Mouse (Mus musculus) liver, embryonic 15.5 days (tissue): ENCODE measurements around the gene Ackr2. TPM values are rescaled to one million over a fixed set of nuclear protein-coding genes. Genes with fewer than 3 reads are reported as not detected.

ENCODE experiments used
- ATAC-seq: fragments of 200-750 bp; cut with Nextera tagmentation; 2 replicates; pipeline ENCODE4 v1.8.0; 2017; ENCODE audit warnings: moderate number of reproducible peaks, mild to moderate bottlenecking, moderate library complexity; ENCODE audit not compliant: insufficient read depth
- H3K27ac ChIP-seq: fragments of 300-500 bp; sonication (generic); replicated peaks from 2 replicates; pipeline ENCODE4 v1.5.1; 2015; ENCODE audit warnings: mild to moderate bottlenecking, inconsistent platforms
- H3K27me3 ChIP-seq: fragments of 300-500 bp; sonication (generic); 2 replicates; pipeline ENCODE4 v1.6.1; 2015; ENCODE audit warnings: mild to moderate bottlenecking, inconsistent platforms
- H3K36me3 ChIP-seq: fragments of 300-500 bp; sonication (generic); replicated peaks from 2 replicates; pipeline ENCODE4 v1.6.1; 2015; ENCODE audit warnings: moderate library complexity, mild to moderate bottlenecking, inconsistent platforms
- H3K4me1 ChIP-seq: fragments of 300-500 bp; sonication (generic); replicated peaks from 2 replicates; pipeline ENCODE4 v1.6.1; 2015; ENCODE audit warnings: inconsistent platforms
- H3K4me2 ChIP-seq: fragments of 300-500 bp; sonication (generic); 2 replicates; pipeline ENCODE4 v1.6.1; 2015; ENCODE audit warnings: moderate library complexity, mild to moderate bottlenecking, inconsistent platforms
- H3K4me3 ChIP-seq: fragments of 300-500 bp; sonication (generic); replicated peaks from 2 replicates; pipeline ENCODE4 v1.5.1; 2015; ENCODE audit warnings: mild to moderate bottlenecking, inconsistent platforms
- H3K9ac ChIP-seq: fragments of 300-500 bp; sonication (generic); 2 replicates; pipeline ENCODE4 v1.6.1; 2015; ENCODE audit warnings: moderate library complexity, mild to moderate bottlenecking, inconsistent platforms
- H3K9me3 ChIP-seq: fragments of 300-500 bp; sonication (generic); replicated peaks from 2 replicates; pipeline ENCODE4 v1.6.1; 2016; ENCODE audit warnings: inconsistent platforms
- WGBS: fragments of 180-500 bp; shearing (Covaris S2); methylation state at CpG from one replicate; pipeline ENCODE4 v1.1.7; 2015; ENCODE audit warnings: mixed read lengths; ENCODE audit not compliant: insufficient replicate concordance; 5-methylcytosine and 5-hydroxymethylcytosine counted together
- polyA plus RNA-seq: library from polyadenylated mRNA; unstranded; fragments of >200 nt; fragmentation: Nextera tagmentation; extraction: Ambion mirVana; gene quantifications from 2 replicates; pipeline ENCODE4 v1.2.1, GENCODE M21; 2015

Ackr2 gene
- polyA plus RNA-seq, 1 experiment from 2014 or later, result 0.53 TPM

DNA sequence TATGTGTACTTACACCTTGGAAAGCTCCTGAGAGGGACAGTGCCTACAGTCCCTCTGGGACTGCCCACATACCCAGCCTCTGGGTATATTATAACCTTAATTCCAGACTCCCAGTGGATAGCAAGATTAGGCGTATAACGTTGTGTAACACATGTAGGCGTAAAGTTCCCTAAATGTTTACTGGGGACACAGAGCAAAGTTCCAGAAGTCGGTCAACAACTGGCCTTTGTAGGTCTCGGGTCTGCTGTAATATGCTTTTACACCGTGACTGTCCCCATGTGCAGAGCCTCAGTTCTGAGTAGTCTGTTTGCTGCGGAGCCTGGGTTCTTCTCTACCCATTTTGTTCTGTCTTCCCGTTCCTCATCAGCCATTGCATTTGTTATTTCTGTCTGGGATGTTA, 25.3 kb downstream of the Ackr2 start:
- Histone ChIP-seq H3K27me3 (no peaks in the 10 kb centered on the region), H3K27ac (peak overlapping the region; percentile 76), H3K9ac (no peak overlapping the region), H3K4me2 (0 out of 2 replicates have a peak overlapping the region, but pooled peaks have one; percentile 5), H3K4me3 (no peak overlapping the region), H3K4me1 (peaks cover 17% of the 10 kb centered on the region), H3K36me3 (no peaks in the 10 kb centered on the region), H3K9me3 (no peaks in the 10 kb centered on the region)
- WGBS, result 52% methylated on average over 8 of the region's 8 CpGs
- ATAC-seq, result peak; percentile 72

DNA sequence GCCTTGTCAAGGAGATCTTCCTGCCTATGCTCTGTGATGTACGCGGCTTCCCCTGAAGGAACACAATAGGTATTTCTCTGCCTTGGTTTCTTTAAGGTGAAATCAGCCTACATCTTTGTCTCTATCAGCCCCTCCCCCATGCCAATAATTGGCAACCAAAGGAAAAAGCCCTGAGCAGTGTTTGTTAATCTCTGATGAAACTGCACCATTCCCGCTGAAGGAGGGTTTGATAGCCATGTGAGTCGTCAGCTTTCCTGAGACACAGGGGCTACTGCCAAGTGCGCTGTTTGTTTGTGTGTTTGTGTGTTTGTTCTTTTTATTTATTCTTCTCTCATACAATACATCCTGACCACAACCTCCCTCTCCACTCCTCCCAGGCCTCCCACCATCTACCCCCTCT, 25.8 kb downstream of the Ackr2 start:
- H3K9ac ChIP-seq, result no peak overlapping the region
- 64% methylated on average over 5 of the region's 5 CpGs for WGBS
- H3K4me2 ChIP-seq, result peak overlapping the region; percentile 5; the same call in 1 of the 2 replicates
- ATAC-seq, result no peak
- H3K4me3 ChIP-seq, result no peak overlapping the region
- no peaks in the 10 kb centered on the region for H3K36me3 ChIP-seq
- no peaks in the 10 kb centered on the region for H3K9me3 ChIP-seq
- H3K4me1 ChIP-seq, result peaks cover 17% of the 10 kb centered on the region
- peak overlapping the region; percentile 76 for H3K27ac ChIP-seq
- H3K27me3 ChIP-seq, result no peaks in the 10 kb centered on the region

DNA sequence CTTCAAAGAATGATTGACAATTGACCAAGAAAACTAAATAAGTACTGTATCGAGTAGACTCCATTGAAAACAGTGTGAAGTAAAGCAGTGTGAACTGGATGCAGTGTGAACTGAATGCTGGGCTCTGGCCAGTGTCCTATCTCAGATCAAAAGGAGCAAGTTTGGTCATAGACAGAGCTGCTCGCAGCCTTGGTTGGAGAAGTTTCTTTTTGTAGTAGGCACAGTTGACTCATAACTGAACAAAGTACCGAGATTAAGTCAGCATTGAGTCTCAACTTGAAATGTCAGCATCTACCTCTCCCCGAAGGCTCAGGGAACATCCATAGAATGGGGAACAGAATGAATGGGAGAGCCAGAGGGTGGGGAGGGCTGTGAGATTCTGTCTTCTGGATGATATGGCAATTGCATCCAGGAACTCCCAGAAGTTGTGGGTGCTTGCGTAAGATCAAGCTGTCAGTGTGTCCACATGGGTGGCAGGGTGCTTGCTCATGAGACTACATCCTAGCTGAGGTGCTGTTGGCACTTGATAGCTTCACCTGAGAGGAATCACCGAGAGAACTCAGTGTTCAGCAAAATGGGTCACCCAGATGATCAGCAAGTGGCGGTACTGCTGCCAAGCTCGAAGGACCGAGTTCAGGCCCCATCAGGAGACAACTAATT, 26.9 kb downstream of the Ackr2 start:
- H3K4me2 ChIP-seq, result no peak overlapping the region
- H3K4me1 ChIP-seq, result peaks cover 17% of the 10 kb centered on the region
- no peak overlapping the region for H3K27ac ChIP-seq
- 64% methylated on average over 9 of the region's 9 CpGs for WGBS
- no peak overlapping the region for H3K4me3 ChIP-seq
- no peaks in the 10 kb centered on the region for H3K27me3 ChIP-seq
- H3K36me3 ChIP-seq, result no peaks in the 10 kb centered on the region
- no peaks in the 10 kb centered on the region for H3K9me3 ChIP-seq
- ATAC-seq, result no peak
- no peak overlapping the region for H3K9ac ChIP-seq

DNA sequence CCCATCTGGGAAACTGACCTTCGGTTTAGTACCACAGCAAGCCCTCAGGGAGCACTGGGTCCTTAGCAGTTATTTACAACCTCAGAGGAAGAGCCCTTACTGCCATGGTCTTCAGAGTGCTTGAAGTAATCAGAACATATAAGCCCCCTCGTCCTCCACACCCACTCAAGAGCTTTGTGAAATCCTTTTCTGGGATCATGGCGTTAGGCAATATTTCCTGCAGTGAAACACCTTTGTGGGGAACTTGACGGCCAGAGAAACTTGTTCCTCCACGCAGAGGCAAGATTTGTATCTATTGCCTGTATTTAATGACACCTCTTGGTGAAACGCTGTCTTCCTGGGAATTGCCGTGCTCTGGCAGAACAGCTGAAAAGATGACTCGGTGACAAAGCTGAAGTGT, 27.8 kb downstream of the Ackr2 start:
- H3K4me1 ChIP-seq, result peaks cover 17% of the 10 kb centered on the region
- H3K4me2 ChIP-seq, result no peak overlapping the region
- H3K27ac ChIP-seq, result no peak overlapping the region
- no peaks in the 10 kb centered on the region for H3K9me3 ChIP-seq
- 55% methylated on average over 8 of the region's 8 CpGs for WGBS
- ATAC-seq, result no peak
- H3K36me3 ChIP-seq, result no peaks in the 10 kb centered on the region
- H3K27me3 ChIP-seq, result no peaks in the 10 kb centered on the region
- no peak overlapping the region for H3K4me3 ChIP-seq
- H3K9ac ChIP-seq, result no peak overlapping the region

DNA sequence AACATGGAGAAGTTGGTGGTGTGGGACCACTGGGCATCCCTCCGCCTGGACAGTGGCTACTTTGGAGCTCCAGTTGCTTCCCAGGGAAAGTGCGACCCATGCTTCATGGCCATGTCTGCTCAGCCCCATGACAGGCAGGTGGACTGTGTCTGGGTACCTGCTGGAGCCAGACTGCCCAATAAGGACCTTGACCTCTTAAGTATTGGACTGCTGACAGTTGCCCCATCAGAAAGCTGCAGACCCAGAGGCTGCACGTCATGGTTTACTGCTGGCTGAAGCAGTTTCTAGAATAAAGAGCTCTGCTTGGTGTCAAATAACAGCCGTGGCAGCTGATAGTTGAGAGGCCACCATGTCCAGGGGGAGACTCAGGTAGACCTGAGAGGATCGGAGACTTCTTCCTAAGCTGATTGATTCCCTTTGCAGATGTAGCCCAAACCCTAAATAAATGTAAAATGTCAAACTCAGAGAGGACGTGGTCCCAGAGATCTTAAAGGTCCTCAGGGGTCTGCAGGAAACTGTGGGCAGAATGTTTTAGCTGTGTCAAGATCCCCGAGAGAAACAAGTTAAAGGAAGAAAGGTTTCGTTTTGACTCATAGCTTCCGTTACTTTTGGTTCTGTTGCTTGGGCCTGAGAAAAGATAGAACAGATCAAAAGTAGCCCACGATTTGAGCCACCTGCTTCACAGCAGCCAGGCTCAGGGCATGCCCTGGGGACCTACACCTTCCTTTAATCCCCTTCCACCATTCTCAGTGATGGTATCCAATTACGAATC, 28.7 kb downstream of the Ackr2 start:
- H3K4me2 ChIP-seq, result no peak overlapping the region
- H3K4me1 ChIP-seq, result peaks cover 17% of the 10 kb centered on the region
- no peaks in the 10 kb centered on the region for H3K27me3 ChIP-seq
- WGBS, result 38% methylated on average over 11 of the region's 11 CpGs
- H3K9me3 ChIP-seq, result no peaks in the 10 kb centered on the region
- no peak overlapping the region for H3K4me3 ChIP-seq
- no peak overlapping the region for H3K9ac ChIP-seq
- H3K36me3 ChIP-seq, result no peaks in the 10 kb centered on the region
- ATAC-seq, result peak; percentile 64
- 0 out of 2 replicates have a peak overlapping the region, but pooled peaks have one; percentile 41 for H3K27ac ChIP-seq

DNA sequence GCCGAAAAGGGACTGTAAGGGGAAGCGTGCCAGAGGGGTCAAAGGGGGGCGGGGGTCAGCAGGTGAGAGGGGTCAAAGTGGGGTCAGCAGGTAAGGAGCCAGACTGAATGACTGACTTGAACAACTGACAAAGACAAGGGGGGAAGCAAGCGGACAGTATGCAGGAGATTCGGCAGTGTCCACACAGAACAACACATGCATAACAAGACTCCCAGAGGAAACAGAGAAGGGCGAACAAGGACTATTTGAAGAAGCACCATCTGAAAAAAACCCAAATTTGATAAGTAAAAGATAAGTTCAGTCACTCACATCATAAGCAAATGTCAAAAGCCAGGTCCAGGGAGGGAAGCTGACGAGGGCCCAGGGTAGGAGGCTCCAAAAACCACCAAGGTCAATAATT, 29.6 kb downstream of the Ackr2 start:
- Histone ChIP-seq H3K27me3 (no peaks in the 10 kb centered on the region), H3K9ac (no peak overlapping the region), H3K27ac (no peak overlapping the region), H3K36me3 (no peaks in the 10 kb centered on the region), H3K4me3 (no peak overlapping the region), H3K4me2 (no peak overlapping the region), H3K4me1 (peaks cover 17% of the 10 kb centered on the region), H3K9me3 (no peaks in the 10 kb centered on the region)
- 60% methylated on average over 7 of the region's 7 CpGs for WGBS
- ATAC-seq, result no peak

DNA sequence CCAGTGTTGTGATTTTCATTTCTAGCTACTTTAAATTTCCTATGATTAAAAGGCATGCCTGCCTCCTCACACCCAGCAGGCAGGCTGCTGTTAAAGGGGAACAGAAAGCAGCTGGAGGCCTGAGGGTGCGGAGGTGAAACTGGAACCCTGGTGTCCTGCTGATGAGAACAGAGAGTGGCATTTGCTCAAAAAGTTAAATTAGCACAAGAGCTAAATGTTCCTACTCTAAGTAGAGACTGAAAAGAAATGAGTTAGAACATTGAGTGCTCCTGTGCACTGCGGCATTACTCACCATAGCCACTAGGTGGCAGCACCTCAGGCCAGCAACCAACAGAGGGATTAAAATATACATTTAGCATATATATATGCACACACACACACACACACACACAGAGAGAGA, 30.3 kb downstream of the Ackr2 start:
- H3K27ac ChIP-seq, result no peak overlapping the region
- no peaks in the 10 kb centered on the region for H3K9me3 ChIP-seq
- no peaks in the 10 kb centered on the region for H3K27me3 ChIP-seq
- ATAC-seq, result no peak
- WGBS, result 22% methylated on average over 2 of the region's 2 CpGs
- H3K4me2 ChIP-seq, result no peak overlapping the region
- H3K4me3 ChIP-seq, result no peak overlapping the region
- H3K4me1 ChIP-seq, result peaks cover 17% of the 10 kb centered on the region
- H3K9ac ChIP-seq, result no peak overlapping the region
- no peaks in the 10 kb centered on the region for H3K36me3 ChIP-seq

DNA sequence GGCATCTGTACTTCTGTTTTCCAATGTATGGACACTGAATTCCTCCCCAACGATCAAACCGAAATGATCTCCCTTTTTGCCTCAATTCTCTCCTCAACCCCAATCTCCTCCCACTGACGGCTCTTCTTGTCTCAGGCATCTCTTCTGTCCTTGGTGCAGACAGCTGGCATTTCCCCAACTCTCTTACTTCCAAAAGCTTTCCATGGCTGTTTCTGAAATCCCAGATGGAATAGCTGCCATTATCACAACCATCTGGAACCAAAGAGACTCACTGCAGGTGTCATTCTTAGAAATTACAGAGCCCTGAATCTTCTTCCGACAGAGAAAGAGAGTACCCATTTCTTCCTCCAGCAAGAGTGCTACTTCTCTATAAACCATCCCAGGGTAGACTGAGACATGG, 36.7 kb downstream of the Ackr2 start:
- Histone ChIP-seq H3K9ac (no peak overlapping the region), H3K36me3 (no peaks in the 10 kb centered on the region), H3K9me3 (no peaks in the 10 kb centered on the region), H3K27ac (no peak overlapping the region), H3K27me3 (no peaks in the 10 kb centered on the region), H3K4me2 (no peak overlapping the region), H3K4me1 (peaks cover 3% of the 10 kb centered on the region; the same call in 1 of the 2 replicates), H3K4me3 (no peak overlapping the region)
- ATAC-seq, result no peak
- 55% methylated on average over 4 of the region's 4 CpGs for WGBS

DNA sequence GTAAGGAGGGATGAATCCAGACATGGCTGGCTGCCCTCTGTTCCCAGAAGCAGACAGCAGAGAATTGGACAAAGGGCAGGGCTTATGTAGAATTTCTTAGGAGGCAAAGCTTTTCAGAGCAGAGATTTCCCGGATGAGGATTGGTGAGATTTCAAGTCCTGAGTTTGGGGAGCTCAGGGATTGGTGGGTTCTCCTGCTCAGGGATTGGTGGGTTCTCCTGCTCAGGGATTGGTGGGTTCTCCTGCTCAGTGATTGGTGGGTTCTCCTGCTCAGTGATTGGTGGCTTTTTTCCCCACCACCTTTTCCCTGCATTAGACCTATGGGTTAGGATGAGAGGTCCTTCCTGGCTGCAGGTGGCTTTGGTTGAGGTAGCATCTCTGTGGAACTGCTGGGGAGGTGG, 38.8 kb downstream of the Ackr2 start:
- Histone ChIP-seq H3K4me1 (peaks cover 3% of the 10 kb centered on the region; the same call in 1 of the 2 replicates), H3K9me3 (no peaks in the 10 kb centered on the region), H3K27me3 (no peaks in the 10 kb centered on the region), H3K27ac (no peak overlapping the region), H3K36me3 (no peaks in the 10 kb centered on the region), H3K4me2 (no peak overlapping the region), H3K4me3 (no peak overlapping the region), H3K9ac (no peak overlapping the region)
- ATAC-seq, result no peak
- WGBS, result 59% methylated on average over 1 of the region's 1 CpGs

DNA sequence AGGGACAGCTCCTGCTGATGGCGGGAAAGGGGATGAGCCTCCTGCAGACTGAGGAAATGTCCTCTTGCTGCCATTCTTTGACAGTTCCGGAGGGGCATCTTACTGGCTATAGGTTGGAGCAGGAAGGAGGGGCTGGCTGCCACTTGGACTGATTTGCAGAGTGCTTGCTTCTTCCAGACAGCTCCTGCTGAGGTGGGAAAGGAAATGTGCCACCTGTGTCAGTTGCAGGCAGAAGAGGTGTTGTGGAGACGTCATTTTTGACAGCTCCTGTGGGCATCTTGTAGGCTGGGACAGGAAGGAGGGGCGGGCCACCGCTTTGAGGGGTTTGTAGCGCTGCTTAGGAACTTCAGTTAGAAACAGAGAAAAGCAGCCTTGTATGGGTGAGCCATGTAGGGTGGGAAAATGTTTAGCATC, 39.3 kb downstream of the Ackr2 start:
- Histone ChIP-seq H3K4me1 (peaks cover 3% of the 10 kb centered on the region; the same call in 1 of the 2 replicates), H3K4me3 (peak overlapping the region; percentile 50), H3K36me3 (no peaks in the 10 kb centered on the region), H3K9me3 (no peaks in the 10 kb centered on the region), H3K4me2 (peak overlapping the region; percentile 57), H3K27ac (no peak overlapping the region), H3K27me3 (no peaks in the 10 kb centered on the region), H3K9ac (no peak overlapping the region)
- WGBS, result 34% methylated on average over 6 of the region's 6 CpGs
- ATAC-seq, result 0 out of 2 replicates have a peak, but pooled peaks have one; percentile 7

DNA sequence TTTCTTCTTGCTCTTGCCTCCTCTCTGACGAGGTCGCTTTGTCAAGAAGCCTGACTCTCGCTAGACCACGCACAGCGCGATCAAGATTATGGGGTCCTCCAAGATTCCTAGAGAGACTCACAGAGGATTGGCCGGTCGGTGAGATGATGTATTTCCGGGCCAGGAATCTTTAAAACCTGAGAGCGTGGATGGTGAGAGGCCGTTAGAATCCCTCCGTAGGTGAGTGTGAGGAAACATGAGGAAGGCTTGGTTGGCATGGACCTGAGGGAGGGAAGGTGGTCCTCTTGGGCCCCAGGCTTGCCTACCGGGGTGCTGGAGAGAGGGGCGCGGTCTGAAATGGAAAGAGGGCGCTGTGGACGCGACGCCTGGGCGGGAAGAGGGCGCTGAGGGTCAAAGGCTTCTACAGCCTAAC, 39.8 kb downstream of the Ackr2 start:
- peak overlapping the region; percentile 57 for H3K4me2 ChIP-seq
- WGBS, result 45% methylated on average over 21 of the region's 21 CpGs
- peaks cover 3% of the 10 kb centered on the region; the same call in 1 of the 2 replicates for H3K4me1 ChIP-seq
- peak; percentile 52 for ATAC-seq
- H3K36me3 ChIP-seq, result no peaks in the 10 kb centered on the region
- peak overlapping the region; percentile 50 for H3K4me3 ChIP-seq
- H3K27ac ChIP-seq, result no peak overlapping the region
- H3K27me3 ChIP-seq, result no peaks in the 10 kb centered on the region
- peak overlapping the region; percentile 35; the same call in 1 of the 2 replicates for H3K9ac ChIP-seq
- H3K9me3 ChIP-seq, result no peaks in the 10 kb centered on the region
